Mouse (Mus musculus) limb, embryonic 12.5 days (tissue): ENCODE results near the gene A230072I06Rik. TPM values are rescaled to one million over a fixed set of nuclear protein-coding genes. Genes with fewer than 3 reads are reported as not detected.

Source experiments
- ATAC-seq: fragments of 200-750 bp; cut with Nextera tagmentation; 2 replicates; pipeline ENCODE4 v1.8.0; 2017; ENCODE audit warnings: low read depth, moderate TSS enrichment; ENCODE audit not compliant: insufficient number of reproducible peaks, insufficient read depth, low FRiP score, low TSS enrichment
- H3K27ac ChIP-seq: fragments of 300-500 bp; sonication (generic); 2 replicates; pipeline ENCODE4 v1.5.1; 2016; ENCODE audit warnings: mild to moderate bottlenecking, moderate library complexity
- H3K27me3 ChIP-seq: fragments of 300-500 bp; sonication (generic); 2 replicates; pipeline ENCODE4 v1.6.1; 2016; ENCODE audit warnings: mild to moderate bottlenecking, moderate library complexity
- H3K36me3 ChIP-seq: fragments of 300-500 bp; sonication (generic); 2 replicates; pipeline ENCODE4 v1.6.1; 2016; ENCODE audit warnings: mild to moderate bottlenecking, moderate library complexity
- H3K4me1 ChIP-seq: fragments of 300-500 bp; sonication (generic); replicated peaks from 2 replicates; pipeline ENCODE4 v1.6.1; 2016
- H3K4me2 ChIP-seq: fragments of 300-500 bp; sonication (generic); 2 replicates; pipeline ENCODE4 v1.6.1; 2016; ENCODE audit warnings: mild to moderate bottlenecking, moderate library complexity
- H3K4me3 ChIP-seq: fragments of 300-500 bp; sonication (generic); replicated peaks from 2 replicates; pipeline ENCODE4 v1.5.1; 2016; ENCODE audit warnings: mild to moderate bottlenecking
- H3K9ac ChIP-seq: fragments of 300-500 bp; sonication (generic); replicated peaks from 2 replicates; pipeline ENCODE4 v1.6.1; 2016; ENCODE audit warnings: mild to moderate bottlenecking, moderate library complexity
- H3K9me3 ChIP-seq: fragments of 300-500 bp; sonication (generic); 2 replicates; pipeline ENCODE4 v1.6.1; 2016; ENCODE audit warnings: mild to moderate bottlenecking, moderate library complexity
- WGBS: fragments of 180-500 bp; shearing (Covaris S2); methylation state at CpG from one replicate; pipeline ENCODE4 v1.1.7; 2016; 5-methylcytosine and 5-hydroxymethylcytosine counted together
- polyA plus RNA-seq: library from polyadenylated mRNA; unstranded; fragments of >200 nt; fragmentation: Nextera tagmentation; extraction: Ambion mirVana; gene quantifications from 2 replicates; pipeline ENCODE4 v1.2.1, GENCODE M21; 2016

A230072I06Rik gene
- not detected in 2 replicates for polyA plus RNA-seq

DNA sequence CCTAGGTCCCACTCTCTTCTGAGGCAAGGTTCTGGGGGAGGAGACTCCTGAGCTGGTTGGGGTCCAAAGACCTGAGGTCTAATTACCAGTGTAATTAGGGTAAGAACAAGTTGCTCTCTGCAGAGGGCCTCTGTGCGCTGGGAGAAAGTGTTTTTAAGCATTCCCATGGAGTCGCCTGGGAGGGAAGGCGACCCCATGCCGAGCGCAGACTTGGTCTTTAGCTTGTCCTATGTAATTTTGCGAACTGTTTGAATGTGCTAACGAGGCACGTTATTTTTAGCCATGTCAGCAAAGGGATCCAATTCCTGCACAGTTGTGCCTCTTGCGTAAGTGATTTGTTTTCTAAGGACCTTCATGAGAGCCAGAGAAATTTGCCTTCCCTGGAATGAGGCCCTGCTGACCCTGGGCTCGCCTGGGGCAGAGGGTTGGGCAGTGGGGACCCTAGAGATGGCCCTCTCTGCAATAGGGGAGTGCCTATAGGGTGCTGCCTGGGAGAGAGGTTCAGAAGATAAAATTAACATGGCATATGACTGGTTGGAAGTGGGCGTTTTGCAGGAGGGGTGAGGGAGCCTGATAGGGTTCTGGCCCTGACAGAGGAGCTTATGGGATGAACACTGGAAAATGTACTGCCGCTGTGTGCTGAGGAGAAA, at the start of gene A230072I06Rik:
A230072I06Rik (plus strand) TSS at position 157 of the 650 bp plus-strand sequence.
- Histone ChIP-seq H3K27me3 (peaks cover 18% of the 10 kb centered on the region), H3K4me2 (peak within 1 kb of the TSS; percentile 8; the same call in 1 of the 2 replicates), H3K4me1 (peaks cover 21% of the 10 kb centered on the region), H3K4me3 (no peak within 1 kb of the TSS), H3K36me3 (no peaks in the 10 kb centered on the region), H3K9ac (no peak within 1 kb of the TSS), H3K9me3 (no peaks in the 10 kb centered on the region), H3K27ac (peak within 1 kb of the TSS; percentile 25; the same call in 1 of the 2 replicates)
- WGBS = 20% methylated on average over 12 of the region's 12 CpGs
- no peak for ATAC-seq

- no peaks in the 10 kb centered on the region for H3K9me3 ChIP-seq
- WGBS = 18% methylated on average over 11 of the region's 11 CpGs
- H3K36me3 ChIP-seq = no peaks in the 10 kb centered on the region
- H3K4me3 ChIP-seq = no peak overlapping the region
- peaks cover 11% of the 10 kb centered on the region for H3K4me1 ChIP-seq
- 0 out of 2 replicates have a peak, but pooled peaks have one; percentile 37 for ATAC-seq
- no peak overlapping the region for H3K27ac ChIP-seq
- no peak overlapping the region for H3K9ac ChIP-seq
- no peaks in the 10 kb centered on the region for H3K27me3 ChIP-seq
- H3K4me2 ChIP-seq = no peak overlapping the region
Observed at GRCm38 (mm10) chr8:12234039-12234438, 44.6 kb upstream of the A230072I06Rik start.

DNA sequence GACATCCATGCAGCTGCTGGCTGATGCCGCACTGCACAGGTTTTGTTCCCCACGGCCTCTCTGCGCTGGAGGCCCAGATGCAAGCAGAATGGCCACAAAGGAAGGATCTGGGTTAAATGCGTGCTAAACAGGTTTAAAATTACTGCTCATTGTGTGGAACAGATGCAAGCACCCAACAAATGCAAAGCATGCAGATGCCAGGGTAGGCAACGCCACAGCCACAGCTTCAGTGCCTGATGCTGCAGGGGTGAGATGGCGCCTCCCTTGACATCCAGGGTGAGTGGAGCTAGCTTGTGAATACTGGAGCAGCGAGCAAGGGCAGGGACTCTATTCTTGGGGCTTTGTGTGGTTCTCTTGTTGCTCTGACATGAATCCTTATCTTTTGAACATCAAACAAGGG, 39.8 kb upstream of the A230072I06Rik start:
- H3K9me3 ChIP-seq = no peaks in the 10 kb centered on the region
- H3K9ac ChIP-seq = no peak overlapping the region
- H3K4me2 ChIP-seq = no peak overlapping the region
- H3K4me1 ChIP-seq = peaks cover 17% of the 10 kb centered on the region
- no peaks in the 10 kb centered on the region for H3K27me3 ChIP-seq
- H3K4me3 ChIP-seq = no peak overlapping the region
- H3K27ac ChIP-seq = no peak overlapping the region
- no peaks in the 10 kb centered on the region for H3K36me3 ChIP-seq
- ATAC-seq = no peak
- WGBS = 77% methylated on average over 7 of the region's 7 CpGs

- no peak overlapping the region for H3K27ac ChIP-seq
- WGBS = 60% methylated on average over 9 of the region's 9 CpGs
- H3K9ac ChIP-seq = no peak overlapping the region
- H3K4me2 ChIP-seq = no peak overlapping the region
- peaks cover 9% of the 10 kb centered on the region; the same call in 1 of the 2 replicates for H3K4me1 ChIP-seq
- ATAC-seq = no peak
- H3K36me3 ChIP-seq = no peaks in the 10 kb centered on the region
- no peak overlapping the region for H3K4me3 ChIP-seq
- no peaks in the 10 kb centered on the region for H3K9me3 ChIP-seq
- H3K27me3 ChIP-seq = no peaks in the 10 kb centered on the region
Observed at GRCm38 (mm10) chr8:12240143-12240542, 38.5 kb upstream of the A230072I06Rik start.

DNA sequence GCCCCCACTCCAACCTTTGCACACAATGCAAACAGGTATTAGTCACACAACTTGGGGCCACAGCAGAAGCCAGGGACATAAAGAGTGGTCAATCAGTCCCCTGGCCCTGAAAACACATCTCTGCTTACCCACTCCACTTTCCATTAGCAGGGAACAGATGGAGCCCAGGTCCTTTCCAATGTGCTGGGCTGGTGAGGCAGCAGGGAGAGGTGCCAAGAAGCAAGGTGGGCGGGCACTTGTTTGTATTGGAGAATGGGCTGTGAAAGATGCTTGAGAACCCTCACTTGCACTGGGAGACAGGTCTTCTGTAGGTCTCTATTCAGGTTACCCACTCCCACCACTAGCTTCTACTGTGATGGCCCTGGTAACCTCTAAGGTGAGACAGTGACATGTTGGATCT, 34.9 kb upstream of the A230072I06Rik start:
- Histone ChIP-seq H3K9me3 (no peaks in the 10 kb centered on the region), H3K9ac (no peak overlapping the region), H3K36me3 (no peaks in the 10 kb centered on the region), H3K4me3 (no peak overlapping the region), H3K4me1 (peaks cover 9% of the 10 kb centered on the region; the same call in 1 of the 2 replicates), H3K27ac (no peak overlapping the region), H3K4me2 (no peak overlapping the region), H3K27me3 (0 out of 2 replicates have a peak, but pooled peaks cover 3% of the 10 kb centered on the region)
- 82% methylated on average over 1 of the region's 1 CpGs for WGBS
- no peak for ATAC-seq

DNA sequence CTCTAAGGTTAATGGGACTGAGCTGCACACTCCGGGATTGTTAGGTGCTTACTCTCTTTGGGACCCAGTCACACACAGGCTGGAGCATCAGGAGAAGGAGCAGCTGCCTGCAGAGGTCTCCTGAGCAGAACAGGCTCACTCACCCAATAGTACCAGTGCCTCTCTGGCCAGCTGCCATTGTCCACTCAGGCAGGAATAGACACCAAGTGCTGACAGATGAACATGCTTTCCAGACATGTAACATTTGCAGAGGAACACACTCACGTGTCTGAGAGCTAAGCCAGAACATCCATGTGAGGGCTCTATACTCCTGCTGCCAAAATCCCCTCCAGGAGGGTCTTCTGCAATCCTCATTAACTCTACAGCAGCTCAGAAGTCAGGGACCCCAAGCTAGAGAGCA, 18.7 kb upstream of the A230072I06Rik start:
- WGBS = 81% methylated on average over 2 of the region's 2 CpGs
- Histone ChIP-seq H3K36me3 (no peaks in the 10 kb centered on the region), H3K27me3 (peaks cover 17% of the 10 kb centered on the region), H3K4me1 (no peaks in the 10 kb centered on the region), H3K9me3 (no peaks in the 10 kb centered on the region), H3K4me3 (no peak overlapping the region), H3K9ac (no peak overlapping the region), H3K4me2 (no peak overlapping the region), H3K27ac (no peak overlapping the region)
- no peak for ATAC-seq

DNA sequence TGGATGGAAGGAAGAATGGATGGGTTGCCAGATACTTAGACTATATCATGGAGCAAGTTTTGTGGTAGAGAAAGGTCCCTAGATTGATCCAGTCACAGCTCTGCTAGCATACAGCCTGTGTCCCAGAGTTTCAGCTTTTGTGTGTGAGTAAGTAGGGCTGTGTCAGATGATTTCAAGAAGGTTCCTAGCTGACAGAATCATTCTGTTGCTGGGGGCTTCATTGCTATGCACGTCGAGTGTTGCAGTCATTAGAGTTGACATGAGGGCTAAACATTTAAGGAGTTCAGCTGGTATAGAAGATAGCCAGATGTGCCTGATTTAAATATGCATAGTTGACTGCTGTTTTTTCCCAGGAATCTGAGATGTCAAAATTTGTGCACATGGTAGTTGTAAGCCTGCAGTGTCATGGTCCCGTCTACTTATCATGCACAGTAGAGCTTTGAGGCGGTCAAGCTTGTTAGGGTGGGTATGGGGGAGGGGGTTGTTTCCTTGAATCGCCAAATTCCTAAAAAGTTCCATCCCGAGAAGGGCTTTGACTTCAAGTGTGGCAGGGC, 18.1 kb upstream of the A230072I06Rik start:
- H3K4me3 ChIP-seq = no peak overlapping the region
- no peaks in the 10 kb centered on the region for H3K9me3 ChIP-seq
- no peak overlapping the region for H3K9ac ChIP-seq
- H3K4me2 ChIP-seq = no peak overlapping the region
- no peaks in the 10 kb centered on the region for H3K4me1 ChIP-seq
- no peak for ATAC-seq
- H3K27ac ChIP-seq = no peak overlapping the region
- H3K27me3 ChIP-seq = peaks cover 17% of the 10 kb centered on the region
- no peaks in the 10 kb centered on the region for H3K36me3 ChIP-seq
- 78% methylated on average over 6 of the region's 6 CpGs for WGBS

- Histone ChIP-seq H3K27ac (no peak overlapping the region), H3K4me1 (no peaks in the 10 kb centered on the region), H3K36me3 (no peaks in the 10 kb centered on the region), H3K4me2 (no peak overlapping the region), H3K4me3 (no peak overlapping the region), H3K9me3 (no peaks in the 10 kb centered on the region), H3K9ac (no peak overlapping the region), H3K27me3 (peaks cover 17% of the 10 kb centered on the region)
- ATAC-seq = no peak
- WGBS = 66% methylated on average over 4 of the region's 4 CpGs
Observed at GRCm38 (mm10) chr8:12261556-12261955, 17.1 kb upstream of the A230072I06Rik start.

DNA sequence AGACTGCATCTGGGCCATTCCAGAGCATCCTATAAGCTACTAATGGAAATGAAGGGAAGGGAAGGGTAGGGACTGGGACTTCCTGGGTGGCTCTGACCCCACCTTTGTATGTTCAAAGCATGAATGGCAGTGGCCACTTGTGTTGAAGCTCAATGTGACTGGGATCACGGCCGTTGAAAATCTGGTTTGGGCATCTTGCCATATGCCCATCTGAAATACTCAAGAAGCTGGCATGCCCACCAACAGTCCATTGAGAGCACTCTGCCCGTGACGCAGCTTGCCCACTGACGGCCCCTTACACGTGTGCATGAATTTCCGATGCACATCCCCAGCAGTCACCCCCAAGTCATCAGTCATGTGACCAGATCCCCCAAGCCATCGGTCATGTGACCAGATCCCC, 13.6 kb upstream of the A230072I06Rik start:
- no peak for ATAC-seq
- Histone ChIP-seq H3K9me3 (no peaks in the 10 kb centered on the region), H3K27ac (no peak overlapping the region), H3K4me2 (no peak overlapping the region), H3K27me3 (peaks cover 13% of the 10 kb centered on the region), H3K36me3 (no peaks in the 10 kb centered on the region), H3K4me3 (no peak overlapping the region), H3K4me1 (no peaks in the 10 kb centered on the region), H3K9ac (no peak overlapping the region)
- WGBS = 90% methylated on average over 8 of the region's 8 CpGs

DNA sequence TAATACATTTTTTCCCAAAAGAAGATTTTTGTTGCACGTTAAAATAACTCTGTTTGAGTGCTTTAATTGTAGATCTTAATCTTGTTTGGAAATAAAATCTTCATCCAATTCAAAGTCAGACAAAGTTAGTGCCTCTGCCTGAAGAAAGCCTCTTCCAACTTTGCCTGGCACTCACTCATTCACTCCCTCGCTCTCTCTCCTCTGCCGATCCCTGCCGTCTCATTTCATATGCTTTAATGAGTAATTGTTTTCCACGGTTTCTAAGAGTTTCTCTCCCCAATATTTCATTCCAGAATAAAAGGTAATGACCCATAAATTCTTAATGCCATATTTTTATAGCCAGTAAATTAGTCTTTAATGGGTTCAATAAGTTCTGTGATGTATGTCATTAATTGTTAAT, 10.8 kb upstream of the A230072I06Rik start:
- no peaks in the 10 kb centered on the region for H3K9me3 ChIP-seq
- H3K36me3 ChIP-seq = no peaks in the 10 kb centered on the region
- H3K4me1 ChIP-seq = no peaks in the 10 kb centered on the region
- H3K4me3 ChIP-seq = no peak overlapping the region
- H3K27me3 ChIP-seq = peaks cover 10% of the 10 kb centered on the region
- H3K9ac ChIP-seq = no peak overlapping the region
- no peak overlapping the region for H3K4me2 ChIP-seq
- WGBS = 52% methylated on average over 5 of the region's 5 CpGs
- H3K27ac ChIP-seq = no peak overlapping the region
- ATAC-seq = no peak

GRCm38 (mm10) chr8:12268306-12268829, 10.3 kb upstream of the A230072I06Rik start:
- no peak overlapping the region for H3K27ac ChIP-seq
- no peak overlapping the region for H3K4me2 ChIP-seq
- peaks cover 10% of the 10 kb centered on the region for H3K27me3 ChIP-seq
- no peaks in the 10 kb centered on the region for H3K9me3 ChIP-seq
- ATAC-seq = no peak
- WGBS = 47% methylated on average over 14 of the region's 14 CpGs
- H3K36me3 ChIP-seq = no peaks in the 10 kb centered on the region
- no peaks in the 10 kb centered on the region for H3K4me1 ChIP-seq
- H3K4me3 ChIP-seq = no peak overlapping the region
- no peak overlapping the region for H3K9ac ChIP-seq
